Mouse (Mus musculus): ENCODE results near the gene Olfr328.
"Not testable (repeated sequence)": the region's sequence is repeated elsewhere in the genome, so short reads cannot be mapped to it uniquely, and the experiment has no call there.

DNA sequence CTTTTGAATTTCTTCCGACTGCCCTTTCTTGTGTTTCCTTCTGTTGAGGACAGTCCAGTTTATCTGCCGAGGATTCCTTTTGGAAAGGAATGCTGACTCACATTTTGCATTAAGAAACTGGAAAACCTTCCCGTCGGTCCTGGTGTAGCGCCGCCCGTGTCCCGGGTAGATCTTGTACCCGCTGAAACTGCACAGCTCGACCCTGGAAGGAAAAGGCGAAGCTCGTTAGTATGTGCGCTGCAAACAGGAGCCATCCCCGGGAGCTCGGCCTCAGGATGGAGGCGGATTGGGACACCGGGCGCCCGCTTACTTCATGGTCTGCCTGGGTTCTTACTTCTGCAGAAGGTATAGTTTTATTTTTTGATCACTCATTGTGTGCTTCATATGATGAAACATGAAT lies 46.4 kb downstream of the Olfr328 start:
- not testable (repeated sequence) for TF ChIP-seq SMC3 (IDR thresholded peaks at IDR 0.05; ENCODE audit: low read depth, low read length); CTCF (IDR thresholded peaks at IDR 0.05 in 2 of 3, conservative IDR thresholded peaks at IDR 0.05 in 1 of 3; ENCODE audit: control insufficient read depth in 1 of 3, insufficient read depth in 1 of 3, low read depth in 2 of 3, low read length in 3 of 3, poor library complexity in 1 of 3, severe bottlenecking in 1 of 3); MAX (IDR thresholded peaks at IDR 0.05; ENCODE audit: low read length)
